Mouse (Mus musculus): Measurements from ENCODE around the gene Ankrd12.

- TF ChIP-seq CTCF (IDR thresholded peaks at IDR 0.05; ENCODE audit: low read depth, low read length) (no peak), GATA2 (IDR thresholded peaks at IDR 0.05; ENCODE audit: borderline replicate concordance, low read depth, low read length) (no peak), GATA1 (IDR thresholded peaks at IDR 0.05; ENCODE audit: borderline replicate concordance, low read length) (no peak)
Measured at GRCm38 (mm10) chr17:66092065-66092464, 15.2 kb upstream of the Ankrd12 start.

Data from G1E (cell line).